16 mouse cellular contexts compared by ENCODE assay signal in the genomic region with DNA sequence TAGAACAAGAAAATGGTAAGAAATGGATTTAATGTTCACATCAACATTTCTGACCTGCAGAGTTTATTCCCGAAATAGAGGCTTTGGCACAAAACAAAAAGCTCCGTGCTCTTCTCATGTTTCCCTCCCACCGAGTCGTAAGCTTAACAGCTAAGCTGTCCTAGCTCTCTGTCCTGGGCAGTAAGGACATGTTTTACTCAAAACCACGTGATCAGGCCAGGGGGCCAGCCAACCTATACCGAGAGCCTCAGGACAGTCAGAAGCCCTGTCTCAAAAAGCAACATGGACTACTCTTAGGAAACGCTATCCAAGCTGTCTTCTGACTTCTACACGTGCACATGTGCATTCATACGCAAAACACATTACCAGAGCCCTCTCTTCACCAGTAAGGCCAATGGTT.
"Had no signal": no experiment of that assay in that cellular context is flagged by ENCODE, and none has a peak within 500 bp of the region (broad histone marks: within the 10 kb centered on the region; RNA-seq: fewer than 3 reads in every experiment).

No protein-coding gene starts in this region.

- H3K9ac ChIP-seq: limb, embryonic 12.5 days; liver, embryonic 14.5 days; midbrain, embryonic 13.5 days; neural tube, embryonic 15.5 days had no signal

- DNase-seq: kidney, adult 8-10 months; liver; lung, adult 2 months; lung, postnatal 36 days; right cerebral cortex, adult 18-20 months; right cerebral cortex, postnatal 25 days; spleen, adult 18-20 months; thymus, adult 2 months; thymus, postnatal 36 days had no signal

- H3K36me3 ChIP-seq: limb, embryonic 12.5 days; midbrain, embryonic 13.5 days; neural tube, embryonic 15.5 days had no signal

- H3K4me1 ChIP-seq: midbrain, embryonic 13.5 days had no signal

- H3K27me3 ChIP-seq: limb, embryonic 12.5 days; midbrain, embryonic 13.5 days; neural tube, embryonic 15.5 days had no signal

- H3K4me2 ChIP-seq: limb, embryonic 12.5 days; midbrain, embryonic 13.5 days; neural tube, embryonic 15.5 days had no signal

- H3K4me3 ChIP-seq: left cerebral cortex, adult 2 months; limb, embryonic 12.5 days; midbrain, embryonic 13.5 days; myocyte; neural tube, embryonic 15.5 days had no signal

- H3K9me3 ChIP-seq: limb, embryonic 12.5 days; midbrain, embryonic 13.5 days; neural tube, embryonic 15.5 days had no signal

- ATAC-seq: lung, postnatal 0 days; midbrain, embryonic 13.5 days had no signal

- H3K27ac ChIP-seq: left cerebral cortex, adult 2 months; limb, embryonic 12.5 days; liver, embryonic 14.5 days; midbrain, embryonic 13.5 days; neural tube, embryonic 15.5 days had no signal
